Mouse (Mus musculus): ENCODE measurements around the gene Akr1a1. TPM values are rescaled to one million over a fixed set of nuclear protein-coding genes. Genes with fewer than 3 reads are reported as not detected.
A peak's percentile ranks its signal among the peaks of the same experiment; 100 is the strongest.

Akr1a1 gene
- total and polyA plus RNA-seq, 2 experiments from 2014 or later: 465 to 533 TPM

- no peaks in the 10 kb centered on the region for H3K27me3 ChIP-seq (ENCODE audit: control insufficient read depth, insufficient read depth, low read length)
- H3K36me3 ChIP-seq (replicated peaks; ENCODE audit: control insufficient read depth, insufficient read depth, low read length): peaks cover 7% of the 10 kb centered on the region
- H3K9me3 ChIP-seq (replicated peaks; ENCODE audit: control insufficient read depth, low read length): no peaks in the 10 kb centered on the region
- DNase-seq (ENCODE audit: low spot score) (no peak), ATAC-seq (ENCODE audit: insufficient read depth, low read depth) (no peak)
- TF ChIP-seq EP300 (IDR thresholded peaks at IDR 0.05; ENCODE audit: low read depth) (no peak), CTCF (IDR thresholded peaks at IDR 0.05; ENCODE audit: low read depth) (no peak)
- peak overlapping the region; percentile 81; the same call in 1 of the 2 replicates for H3K4me2 ChIP-seq (ENCODE audit: low read depth, low read length)
- no peak overlapping the region for H3K9ac ChIP-seq (replicated peaks; ENCODE audit: low read depth, low read length)
- no peak overlapping the region for H3K27ac ChIP-seq (ENCODE audit: low read depth)
- H3K4me3 ChIP-seq (ENCODE audit: low read depth, low read length): no peak overlapping the region
- 94% methylated on average over 2 of the region's 2 CpGs for WGBS
- H3K4me1 ChIP-seq (ENCODE audit: control insufficient read depth, insufficient read depth): peaks cover 15% of the 10 kb centered on the region
Observed at GRCm38 (mm10) chr4:116649411-116649810, 2.1 kb downstream of the Akr1a1 start.

DNA sequence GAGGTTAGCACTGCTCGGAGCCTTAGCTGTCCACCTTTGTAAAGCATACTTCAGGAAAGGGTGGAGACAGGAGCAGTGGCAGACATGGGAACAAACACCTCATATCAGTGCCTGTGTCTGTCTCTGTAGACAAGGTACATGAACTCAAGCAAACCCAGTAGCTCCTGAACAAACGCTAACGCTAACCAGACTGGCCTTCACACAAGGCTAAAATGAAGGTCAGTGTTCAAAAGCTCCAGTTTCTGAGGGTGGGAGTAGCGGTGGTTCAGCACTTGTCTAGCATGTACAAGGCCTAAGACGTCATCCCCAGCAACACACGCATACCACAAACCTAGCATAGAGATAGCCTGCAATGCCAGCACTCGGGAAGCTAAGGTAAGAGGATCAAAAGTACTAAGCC, 5.9 kb downstream of the Akr1a1 start:
- no peaks in the 10 kb centered on the region for H3K27me3 ChIP-seq (ENCODE audit: control insufficient read depth, insufficient read depth, low read length)
- WGBS: 51% methylated on average over 7 of the region's 7 CpGs
- H3K36me3 ChIP-seq (replicated peaks; ENCODE audit: control insufficient read depth, insufficient read depth, low read length): peaks cover 35% of the 10 kb centered on the region

GRCm38 (mm10) chr4:116644326-116644725, 7.2 kb downstream of the Akr1a1 start:
- Histone ChIP-seq H3K4me3 (ENCODE audit: low read depth, low read length) (no peak overlapping the region), H3K4me2 (ENCODE audit: low read depth, low read length) (no peak overlapping the region), H3K27me3 (ENCODE audit: control insufficient read depth, insufficient read depth, low read length) (no peaks in the 10 kb centered on the region), H3K36me3 (replicated peaks; ENCODE audit: control insufficient read depth, insufficient read depth, low read length) (peaks cover 46% of the 10 kb centered on the region), H3K4me1 (ENCODE audit: control insufficient read depth, insufficient read depth) (0 out of 2 replicates have a peak, but pooled peaks cover 6% of the 10 kb centered on the region), H3K9me3 (replicated peaks; ENCODE audit: control insufficient read depth, low read length) (no peaks in the 10 kb centered on the region), H3K27ac (ENCODE audit: low read depth) (no peak overlapping the region), H3K9ac (replicated peaks; ENCODE audit: low read depth, low read length) (no peak overlapping the region)
- WGBS: 43% methylated on average over 6 of the region's 6 CpGs
- DNase-seq (ENCODE audit: low spot score) (peak; percentile 41), ATAC-seq (ENCODE audit: insufficient read depth, low read depth) (peak; percentile 66)
- peak; percentile 46 for TF ChIP-seq CTCF (IDR thresholded peaks at IDR 0.05; ENCODE audit: low read depth)
- TF ChIP-seq EP300 (IDR thresholded peaks at IDR 0.05; ENCODE audit: low read depth): no peak

More for the DNA sequence above, 5.9 kb downstream of the Akr1a1 start:
- ATAC-seq (ENCODE audit: insufficient read depth, low read depth): no peak
- Histone ChIP-seq H3K4me1 (ENCODE audit: control insufficient read depth, insufficient read depth) (peaks cover 15% of the 10 kb centered on the region), H3K9ac (replicated peaks; ENCODE audit: low read depth, low read length) (no peak overlapping the region), H3K27ac (ENCODE audit: low read depth) (0 out of 2 replicates have a peak overlapping the region, but pooled peaks have one; percentile 38), H3K9me3 (replicated peaks; ENCODE audit: control insufficient read depth, low read length) (no peaks in the 10 kb centered on the region), H3K4me2 (ENCODE audit: low read depth, low read length) (no peak overlapping the region), H3K4me3 (ENCODE audit: low read depth, low read length) (no peak overlapping the region)
- no peak for DNase-seq (ENCODE audit: low spot score)
- no peak for TF ChIP-seq CTCF (IDR thresholded peaks at IDR 0.05; ENCODE audit: low read depth)
- no peak for TF ChIP-seq EP300 (IDR thresholded peaks at IDR 0.05; ENCODE audit: low read depth)

- TF ChIP-seq CTCF (IDR thresholded peaks at IDR 0.05; ENCODE audit: low read depth): peak; percentile 26; the same call in 1 of the 2 replicates
- no peak for TF ChIP-seq EP300 (IDR thresholded peaks at IDR 0.05; ENCODE audit: low read depth)
- no peak for ATAC-seq (ENCODE audit: insufficient read depth, low read depth)
- H3K4me3 ChIP-seq (ENCODE audit: low read depth, low read length): no peak overlapping the region
- H3K27ac ChIP-seq (ENCODE audit: low read depth): no peak overlapping the region
- 91% methylated on average over 1 of the region's 1 CpGs for WGBS
- H3K36me3 ChIP-seq (replicated peaks; ENCODE audit: control insufficient read depth, insufficient read depth, low read length): peaks cover 59% of the 10 kb centered on the region
- H3K27me3 ChIP-seq (ENCODE audit: control insufficient read depth, insufficient read depth, low read length): no peaks in the 10 kb centered on the region
- H3K4me2 ChIP-seq (ENCODE audit: low read depth, low read length): no peak overlapping the region
- 0 out of 2 replicates have a peak, but pooled peaks cover 6% of the 10 kb centered on the region for H3K4me1 ChIP-seq (ENCODE audit: control insufficient read depth, insufficient read depth)
- no peaks in the 10 kb centered on the region for H3K9me3 ChIP-seq (replicated peaks; ENCODE audit: control insufficient read depth, low read length)
- no peak overlapping the region for H3K9ac ChIP-seq (replicated peaks; ENCODE audit: low read depth, low read length)
- no peak for DNase-seq (ENCODE audit: low spot score)
Observed at GRCm38 (mm10) chr4:116642071-116642470, 9.4 kb downstream of the Akr1a1 start.

DNA sequence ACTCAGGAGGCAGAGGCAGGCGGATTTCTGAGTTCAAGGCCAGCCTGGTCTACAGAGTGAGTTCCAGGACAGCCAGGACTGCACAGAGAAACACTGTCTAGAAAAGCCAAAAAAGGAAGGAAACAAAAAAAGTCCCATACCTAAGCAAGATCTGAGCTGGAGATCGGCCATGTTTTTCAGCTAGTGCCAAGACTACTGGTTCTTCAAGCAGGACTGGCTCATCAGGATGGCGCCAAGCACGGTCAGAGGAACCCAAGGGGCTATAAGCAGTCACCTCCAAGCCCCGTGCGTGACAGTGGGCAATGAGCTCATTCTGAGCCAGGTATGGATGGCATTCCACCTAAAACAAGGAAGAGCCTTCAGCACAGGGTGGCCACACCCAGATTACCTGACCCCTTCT, 12.7 kb downstream of the Akr1a1 start:
- no peaks in the 10 kb centered on the region for H3K9me3 ChIP-seq (replicated peaks; ENCODE audit: control insufficient read depth, low read length)
- ATAC-seq (ENCODE audit: insufficient read depth, low read depth) (no peak), DNase-seq (ENCODE audit: low spot score) (no peak)
- H3K36me3 ChIP-seq (replicated peaks; ENCODE audit: control insufficient read depth, insufficient read depth, low read length): peaks cover 89% of the 10 kb centered on the region
- H3K4me1 ChIP-seq (ENCODE audit: control insufficient read depth, insufficient read depth): no peaks in the 10 kb centered on the region
- no peak overlapping the region for H3K27ac ChIP-seq (ENCODE audit: low read depth)
- no peak for TF ChIP-seq CTCF (IDR thresholded peaks at IDR 0.05; ENCODE audit: low read depth)
- H3K27me3 ChIP-seq (ENCODE audit: control insufficient read depth, insufficient read depth, low read length): no peaks in the 10 kb centered on the region
- 94% methylated on average over 6 of the region's 6 CpGs for WGBS
- no peak overlapping the region for H3K9ac ChIP-seq (replicated peaks; ENCODE audit: low read depth, low read length)
- no peak overlapping the region for H3K4me2 ChIP-seq (ENCODE audit: low read depth, low read length)
- no peak overlapping the region for H3K4me3 ChIP-seq (ENCODE audit: low read depth, low read length)

DNA sequence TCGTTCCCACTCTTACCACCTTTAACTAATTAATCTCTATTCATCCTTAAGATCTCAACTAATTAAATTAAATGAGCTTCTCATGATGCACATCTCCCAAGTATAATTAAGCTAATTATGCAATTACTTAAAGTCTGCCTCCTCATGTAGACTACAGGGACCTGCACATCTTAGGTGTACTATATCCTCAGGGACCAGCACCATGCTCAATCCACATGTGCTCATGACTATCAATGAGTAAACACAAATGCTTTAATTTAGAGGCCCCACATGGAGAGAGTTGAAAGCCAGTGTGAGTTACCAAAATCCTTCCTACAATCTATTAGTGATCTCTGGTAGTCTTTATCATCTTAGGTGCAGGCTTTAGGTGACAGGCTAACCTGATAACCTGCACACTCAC, 16.3 kb downstream of the Akr1a1 start:
- ATAC-seq (ENCODE audit: insufficient read depth, low read depth): no peak
- peaks cover 56% of the 10 kb centered on the region for H3K36me3 ChIP-seq (replicated peaks; ENCODE audit: control insufficient read depth, insufficient read depth, low read length)

More for the DNA sequence above, 16.3 kb downstream of the Akr1a1 start:
- no peak for TF ChIP-seq CTCF (IDR thresholded peaks at IDR 0.05; ENCODE audit: low read depth)
- TF ChIP-seq EP300 (IDR thresholded peaks at IDR 0.05; ENCODE audit: low read depth): no peak
- no peak overlapping the region for H3K4me2 ChIP-seq (ENCODE audit: low read depth, low read length)
- H3K27ac ChIP-seq (ENCODE audit: low read depth): no peak overlapping the region
- H3K9me3 ChIP-seq (replicated peaks; ENCODE audit: control insufficient read depth, low read length): no peaks in the 10 kb centered on the region
- no peak overlapping the region for H3K9ac ChIP-seq (replicated peaks; ENCODE audit: low read depth, low read length)
- H3K4me1 ChIP-seq (ENCODE audit: control insufficient read depth, insufficient read depth): no peaks in the 10 kb centered on the region
- DNase-seq (ENCODE audit: low spot score): no peak
- WGBS: 95% methylated on average over 1 of the region's 1 CpGs
- H3K4me3 ChIP-seq (ENCODE audit: low read depth, low read length): no peak overlapping the region
- no peaks in the 10 kb centered on the region for H3K27me3 ChIP-seq (ENCODE audit: control insufficient read depth, insufficient read depth, low read length)

Data from heart, postnatal 0 days (tissue).